Comparison of ENCODE assay signal across 13 mouse cellular contexts in the genomic region with DNA sequence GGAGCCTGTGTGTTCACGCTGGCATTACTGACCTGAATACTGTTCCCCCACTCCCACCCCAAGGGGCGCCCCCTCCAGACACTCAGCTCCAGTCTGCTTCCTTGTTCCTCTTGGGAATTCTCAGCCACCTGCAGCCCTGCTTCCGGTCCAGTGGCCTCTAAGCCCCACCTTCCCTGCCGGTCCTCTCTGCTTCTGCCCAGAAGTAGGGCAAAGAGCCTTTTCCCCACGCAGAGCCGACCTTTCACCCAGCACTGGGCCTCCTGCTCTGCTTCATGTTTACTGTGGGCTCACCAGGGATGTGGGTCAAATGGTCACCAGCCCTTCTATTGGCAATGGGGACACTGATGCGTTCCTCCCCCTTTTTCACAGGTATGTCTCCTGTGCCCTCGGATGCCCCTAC. TPM values are rescaled to one million over a fixed set of nuclear protein-coding genes. Genes with fewer than 3 reads are reported as not detected.
DNase-seq lines count a peak whose midpoint lies in the region; ATAC-seq lines count a peak whose summit lies in the region.
"Had no signal": no experiment of that assay in that cellular context is flagged by ENCODE, and none has a peak within 500 bp of the region (broad histone marks: within the 10 kb centered on the region; RNA-seq: fewer than 3 reads in every experiment).

No protein-coding gene starts in this region.

- DNase-seq in adrenal gland, postnatal 14 days, result peak; percentile 54
- no peak for DNase-seq in adrenal gland, adult 8-10 months
- peak; percentile 79 for DNase-seq in kidney, postnatal 10 days
- no peak for DNase-seq in layer of hippocampus, adult 11-12 months (ENCODE audit: low spot score)
- DNase-seq in gastrocnemius, adult 18-20 months (ENCODE audit: low spot score), result no peak
- DNase-seq: cerebellum, adult 11-12 months; embryo, embryonic 11 days; layer of hippocampus, postnatal 36 days had no signal

- ATAC-seq in intestine, embryonic 15.5 days, result peak; percentile 76
- ATAC-seq in liver, embryonic 16.5 days (ENCODE audit: low read depth), result peak; percentile 72
- no peak for ATAC-seq in forebrain, embryonic 12.5 days (ENCODE audit: low FRiP score)

- peaks cover 8% of the 10 kb centered on the region; the same call in 1 of the 2 replicates for H3K4me1 ChIP-seq in intestine, embryonic 15.5 days (replicated peaks)
- peaks cover 6% of the 10 kb centered on the region for H3K4me1 ChIP-seq in liver, embryonic 16.5 days (ENCODE audit: control insufficient read depth, low read depth, low read length)
- peaks cover 7% of the 10 kb centered on the region for H3K4me1 ChIP-seq in forebrain, embryonic 12.5 days

- WGBS in intestine, embryonic 15.5 days, result 40% methylated on average over 8 of the region's 8 CpGs
- WGBS in liver, embryonic 16.5 days (ENCODE audit: insufficient replicate concordance), result 64% methylated on average over 8 of the region's 8 CpGs
- 71% methylated on average over 8 of the region's 8 CpGs for WGBS in forebrain, embryonic 12.5 days

- H3K4me3 ChIP-seq in intestine, embryonic 15.5 days (replicated peaks), result peak overlapping the region; percentile 17; the same call in 1 of the 2 replicates
- no peak overlapping the region for H3K4me3 ChIP-seq in liver, embryonic 16.5 days (ENCODE audit: low read depth, low read length)
- H3K4me3 ChIP-seq in forebrain, embryonic 12.5 days (replicated peaks), result no peak overlapping the region
- H3K4me3 ChIP-seq: hindbrain, embryonic 12.5 days; limb, embryonic 12.5 days had no signal

- H3K36me3 ChIP-seq in intestine, embryonic 15.5 days, result peaks cover 18% of the 10 kb centered on the region
- H3K36me3 ChIP-seq in liver, embryonic 16.5 days (ENCODE audit: control insufficient read depth, insufficient read depth), result peaks cover 6% of the 10 kb centered on the region
- H3K36me3 ChIP-seq in forebrain, embryonic 12.5 days (replicated peaks), result peaks cover 29% of the 10 kb centered on the region

- H3K4me2 ChIP-seq in intestine, embryonic 15.5 days (replicated peaks), result peak overlapping the region; percentile 47
- no peak overlapping the region for H3K4me2 ChIP-seq in liver, embryonic 16.5 days (ENCODE audit: low read depth, low read length)
- H3K4me2 ChIP-seq in forebrain, embryonic 12.5 days, result no peak overlapping the region
- H3K4me2 ChIP-seq: hindbrain, embryonic 12.5 days; limb, embryonic 12.5 days had no signal

- H3K9me3 ChIP-seq in intestine, embryonic 15.5 days, result no peaks in the 10 kb centered on the region
- H3K9me3 ChIP-seq in liver, embryonic 16.5 days (replicated peaks; ENCODE audit: control insufficient read depth, low read length), result no peaks in the 10 kb centered on the region
- H3K9me3 ChIP-seq in forebrain, embryonic 12.5 days, result no peaks in the 10 kb centered on the region
- H3K9me3 ChIP-seq: hindbrain, embryonic 12.5 days; limb, embryonic 12.5 days had no signal

- H3K27ac ChIP-seq in intestine, embryonic 15.5 days, result peak overlapping the region; percentile 76
- peak overlapping the region; percentile 65 for H3K27ac ChIP-seq in liver, embryonic 16.5 days (ENCODE audit: low read length)
- no peak overlapping the region for H3K27ac ChIP-seq in forebrain, embryonic 12.5 days
- H3K27ac ChIP-seq: hindbrain, embryonic 12.5 days; limb, embryonic 12.5 days had no signal

- H3K9ac ChIP-seq in intestine, embryonic 15.5 days, result peak overlapping the region; percentile 23; the same call in 1 of the 2 replicates
- H3K9ac ChIP-seq in liver, embryonic 16.5 days (ENCODE audit: low read depth, low read length), result no peak overlapping the region
- H3K9ac ChIP-seq in forebrain, embryonic 12.5 days, result no peak overlapping the region
- H3K9ac ChIP-seq: hindbrain, embryonic 12.5 days; limb, embryonic 12.5 days had no signal

- H3K27me3 ChIP-seq in intestine, embryonic 15.5 days (replicated peaks), result no peaks in the 10 kb centered on the region
- no peaks in the 10 kb centered on the region for H3K27me3 ChIP-seq in liver, embryonic 16.5 days (ENCODE audit: control insufficient read depth, insufficient read depth, low read depth, low read length)
- no peaks in the 10 kb centered on the region for H3K27me3 ChIP-seq in forebrain, embryonic 12.5 days
- H3K27me3 ChIP-seq: hindbrain, embryonic 12.5 days; limb, embryonic 12.5 days had no signal

RNA-seq across cellular contexts. Expression of a gene that starts 5.2 kb away (rescaled TPM):
- 16.4 and 16.6 TPM in 2 replicates for total RNA-seq in adrenal gland, postnatal 14 days (2021)
- total RNA-seq in adrenal gland, adult 8-10 months (2022), result 10 to 100 TPM; 12.5 to 23.3 (median 22.5) TPM
- 82.5 and 108 TPM in 2 replicates for polyA plus RNA-seq in intestine, embryonic 15.5 days (2015; fragmentation: Nextera tagmentation; extraction: Ambion mirVana)
- 34.5 and 37.6 TPM in 2 replicates for polyA plus RNA-seq in liver, embryonic 16.5 days (2015; fragmentation: Nextera tagmentation; extraction: Ambion mirVana)
- 28.3 and 30.9 TPM in 2 replicates for polyA plus RNA-seq in forebrain, embryonic 12.5 days (2016; fragmentation: Nextera tagmentation; extraction: Ambion mirVana)
- total RNA-seq in gastrocnemius, adult 18-20 months (2021), result under 1 TPM; 0.73 to 0.97 TPM

RNA-seq across cellular contexts. Expression of a gene that starts 12.1 kb away (rescaled TPM):
- total RNA-seq in adrenal gland, postnatal 14 days (2021), result 64.6 and 76.0 TPM in 2 replicates
- 10 to 100 TPM; 51.7 to 68.6 (median 62.8) TPM for total RNA-seq in adrenal gland, adult 8-10 months (2022)
- 105 and 113 TPM in 2 replicates for polyA plus RNA-seq in intestine, embryonic 15.5 days (2015; fragmentation: Nextera tagmentation; extraction: Ambion mirVana)
- 105 and 107 TPM in 2 replicates for polyA plus RNA-seq in liver, embryonic 16.5 days (2015; fragmentation: Nextera tagmentation; extraction: Ambion mirVana)
- polyA plus RNA-seq in forebrain, embryonic 12.5 days (2016; fragmentation: Nextera tagmentation; extraction: Ambion mirVana), result 52.3 and 55.8 TPM in 2 replicates
- total RNA-seq in gastrocnemius, adult 18-20 months (2021), result 10 to 100 TPM; 38.5 to 40.1 TPM

RNA-seq across cellular contexts. Expression of a gene that starts 14.1 kb away (rescaled TPM):
- 57.2 and 63.9 TPM in 2 replicates for total RNA-seq in adrenal gland, postnatal 14 days (2021)
- total RNA-seq in adrenal gland, adult 8-10 months (2022), result 10 to 100 TPM; 79.7 to 84.5 (median 81.6) TPM
- 99.4 and 108 TPM in 2 replicates for polyA plus RNA-seq in intestine, embryonic 15.5 days (2015; fragmentation: Nextera tagmentation; extraction: Ambion mirVana)
- 37.0 and 39.9 TPM in 2 replicates for polyA plus RNA-seq in liver, embryonic 16.5 days (2015; fragmentation: Nextera tagmentation; extraction: Ambion mirVana)
- 153 and 161 TPM in 2 replicates for polyA plus RNA-seq in forebrain, embryonic 12.5 days (2016; fragmentation: Nextera tagmentation; extraction: Ambion mirVana)
- total RNA-seq in gastrocnemius, adult 18-20 months (2021), result 10 to 100 TPM; 25.2 to 29.8 TPM

RNA-seq across cellular contexts. Expression of a gene that starts 28.7 kb away (rescaled TPM):
- total RNA-seq in adrenal gland, postnatal 14 days (2021), result 27.1 and 33.8 TPM in 2 replicates
- total RNA-seq in adrenal gland, adult 8-10 months (2022), result 10 to 100 TPM; 31.8 to 51.8 (median 40.4) TPM
- polyA plus RNA-seq in intestine, embryonic 15.5 days (2015; fragmentation: Nextera tagmentation; extraction: Ambion mirVana), result 51.6 TPM in 2 replicates
- polyA plus RNA-seq in liver, embryonic 16.5 days (2015; fragmentation: Nextera tagmentation; extraction: Ambion mirVana), result 61.4 and 63.3 TPM in 2 replicates
- 60.2 and 64.6 TPM in 2 replicates for polyA plus RNA-seq in forebrain, embryonic 12.5 days (2016; fragmentation: Nextera tagmentation; extraction: Ambion mirVana)
- 10 to 100 TPM; 25.3 to 26.3 TPM for total RNA-seq in gastrocnemius, adult 18-20 months (2021)

RNA-seq across cellular contexts. Expression of a gene that starts 37.8 kb away (rescaled TPM):
- total RNA-seq in adrenal gland, postnatal 14 days (2021), result 90.1 and 94.3 TPM in 2 replicates
- total RNA-seq in adrenal gland, adult 8-10 months (2022), result 100 to 1,000 TPM in 3 of 4 experiments, 10 to 100 TPM in 1; 83.5 to 119 (median 106) TPM
- polyA plus RNA-seq in intestine, embryonic 15.5 days (2015; fragmentation: Nextera tagmentation; extraction: Ambion mirVana), result 134 and 154 TPM in 2 replicates
- polyA plus RNA-seq in liver, embryonic 16.5 days (2015; fragmentation: Nextera tagmentation; extraction: Ambion mirVana), result 22.7 and 28.0 TPM in 2 replicates
- polyA plus RNA-seq in forebrain, embryonic 12.5 days (2016; fragmentation: Nextera tagmentation; extraction: Ambion mirVana), result 38.1 and 45.0 TPM in 2 replicates
- 10 to 100 TPM; 22.5 to 23.3 TPM for total RNA-seq in gastrocnemius, adult 18-20 months (2021)

Comparison
In these comparisons a context has a peak if more than half of its experiments do, and no peak if none do; other contexts are left out.
1. DNase-seq: peak in adrenal gland, postnatal 14 days (single experiment) and kidney, postnatal 10 days (single experiment); none in adrenal gland, adult 8-10 months (single experiment), layer of hippocampus, adult 11-12 months (single experiment) and gastrocnemius, adult 18-20 months (single experiment).